Mouse (Mus musculus) erythroblast, adult 5-6 weeks (primary cell): Measurements from ENCODE around the gene Ppard. TPM values are rescaled to one million over a fixed set of nuclear protein-coding genes. Genes with fewer than 3 reads are reported as not detected.

ENCODE experiments used
- ATAC-seq: replicated peaks from 2 replicates; pipeline ENCODE4 v1.8.0; 2016; ENCODE audit warnings: moderate number of reproducible peaks, mild to moderate bottlenecking, moderate TSS enrichment, inconsistent platforms; ENCODE audit not compliant: poor library complexity, low FRiP score, severe bottlenecking
- total RNA-seq, 2 experiments: library from RNA; stranded (forward) in 1 of 2; stranded (reverse) in 1 of 2; fragments of 150-400 nt in 1 of 2; fragments of 200-764, 138-1000 nt in 1 of 2; gene quantifications; 2 replicates each; pipeline versions ENCODE4 v1.2.3 to v1.2.4; 2015 to 2017; ENCODE audit warnings: low replicate concordance in 2 of 2

Ppard gene
- total RNA-seq (2015; ENCODE audit: low replicate concordance): 0.21 and 0.77 TPM in 2 replicates
- total RNA-seq (2017; ENCODE audit: low replicate concordance): 0.94 TPM in 1 of 2 replicates, not detected in the other

- peak; percentile 97 for ATAC-seq
These were observed at the start of gene Ppard for GRCm38 (mm10) chr17:28232475-28233060. Ppard (plus strand) TSS chr17:28232700.

- no peak for ATAC-seq
These were observed 47.4 kb upstream of the Ppard start for GRCm38 (mm10) chr17:28184971-28185638.

- ATAC-seq: no peak
These were observed 44.2 kb upstream of the Ppard start for GRCm38 (mm10) chr17:28188313-28188712.

- ATAC-seq: no peak
These were observed 39.7 kb upstream of the Ppard start for GRCm38 (mm10) chr17:28192754-28193153.

GRCm38 (mm10) chr17:28193559-28193958 lies 38.9 kb upstream of the Ppard start:
- ATAC-seq: no peak

- ATAC-seq: no peak
These were observed 37.5 kb upstream of the Ppard start for GRCm38 (mm10) chr17:28195033-28195432.

- no peak for ATAC-seq
These were observed 34.9 kb upstream of the Ppard start for GRCm38 (mm10) chr17:28197646-28198045.

GRCm38 (mm10) chr17:28201982-28202381 lies 30.5 kb upstream of the Ppard start:
- ATAC-seq: no peak

- ATAC-seq: peak; percentile 76
These were observed 28.3 kb upstream of the Ppard start for GRCm38 (mm10) chr17:28204052-28204720.

GRCm38 (mm10) chr17:28205443-28205842 lies 27.1 kb upstream of the Ppard start:
- no peak for ATAC-seq

- ATAC-seq: no peak
These were observed 25.4 kb upstream of the Ppard start for GRCm38 (mm10) chr17:28207092-28207491.

- ATAC-seq: no peak
These were observed 24.7 kb upstream of the Ppard start, which contains the start of gene Def6 for GRCm38 (mm10) chr17:28207591-28208313. Def6 (plus strand) TSS chr17:28207778.

- ATAC-seq: no peak
These were observed 24.2 kb upstream of the Ppard start for GRCm38 (mm10) chr17:28208314-28208612.

GRCm38 (mm10) chr17:28209457-28210110 lies 22.9 kb upstream of the Ppard start:
- no peak for ATAC-seq

GRCm38 (mm10) chr17:28211921-28212341 lies 20.6 kb upstream of the Ppard start:
- ATAC-seq: no peak

- ATAC-seq: no peak
These were observed 20.1 kb upstream of the Ppard start for GRCm38 (mm10) chr17:28212391-28212790.

- ATAC-seq: no peak
These were observed 19.3 kb upstream of the Ppard start for GRCm38 (mm10) chr17:28213236-28213635.

GRCm38 (mm10) chr17:28216791-28217190 lies 15.7 kb upstream of the Ppard start:
- ATAC-seq: no peak

- ATAC-seq: no peak
These were observed 14.5 kb upstream of the Ppard start for GRCm38 (mm10) chr17:28217721-28218649.
